Mouse (Mus musculus): ENCODE data around the gene Cwc27. TPM values are rescaled to one million over a fixed set of nuclear protein-coding genes. Genes with fewer than 3 reads are reported as not detected.

Gene Cwc27
- polyA plus RNA-seq, 2 experiments: 14.9 to 24.4 TPM

DNA sequence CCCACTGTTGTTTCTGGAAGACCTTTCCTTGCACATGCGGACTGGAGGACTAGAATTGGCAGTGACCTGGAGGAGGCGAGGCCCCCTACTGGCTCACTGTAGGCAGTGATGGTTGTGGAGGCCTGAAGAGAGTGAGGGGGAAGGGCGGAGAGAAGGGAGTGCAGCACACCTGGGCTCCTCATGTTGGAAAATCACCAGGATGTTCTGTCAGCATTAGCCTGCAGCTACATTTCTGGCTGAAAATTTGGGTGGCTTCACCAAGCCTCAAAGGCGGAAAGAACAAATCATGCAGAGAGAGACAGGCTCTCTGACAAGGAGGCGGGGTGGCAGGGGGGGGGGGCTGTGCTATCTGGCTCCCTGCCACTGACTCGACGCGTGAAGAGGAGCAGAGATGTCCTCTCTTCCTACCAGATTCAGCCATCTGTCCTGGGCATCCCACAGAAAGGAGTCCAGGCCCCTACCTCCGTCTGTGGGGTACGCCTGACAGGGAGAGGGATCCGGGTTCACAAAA lies 226.8 kb downstream of the Cwc27 start:
- H3K27me3 ChIP-seq (ENCODE audit: control insufficient read depth, insufficient read depth, low read length): no peaks in the 10 kb centered on the region
- no peaks in the 10 kb centered on the region for H3K36me3 ChIP-seq (ENCODE audit: control insufficient read depth, insufficient read depth, low read length)
- no peak overlapping the region for H3K4me2 ChIP-seq (replicated peaks; ENCODE audit: low read depth, low read length, severe bottlenecking)
- H3K4me3 ChIP-seq (replicated peaks; ENCODE audit: low read length): no peak overlapping the region
- H3K9ac ChIP-seq (ENCODE audit: low read depth, low read length, severe bottlenecking): peak overlapping the region; percentile 13; the same call in 1 of the 2 replicates
- 39% methylated on average over 11 of the region's 11 CpGs for WGBS
- peak; percentile 71 for DNase-seq (ENCODE audit: low spot score)
- H3K27ac ChIP-seq (replicated peaks; ENCODE audit: low read depth, low read length): no peak overlapping the region
- peaks cover 8% of the 10 kb centered on the region for H3K4me1 ChIP-seq (ENCODE audit: control insufficient read depth, insufficient read depth, low read length)
- TF ChIP-seq POLR2A (IDR thresholded peaks at IDR 0.05; ENCODE audit: borderline replicate concordance, extremely low read depth, insufficient read depth, insufficient read length): no peak
- peak; percentile 50; the same call in 1 of the 2 replicates for ATAC-seq (ENCODE audit: low FRiP score, low read depth)
- H3K9me3 ChIP-seq (ENCODE audit: control insufficient read depth, low read length): no peaks in the 10 kb centered on the region

DNA sequence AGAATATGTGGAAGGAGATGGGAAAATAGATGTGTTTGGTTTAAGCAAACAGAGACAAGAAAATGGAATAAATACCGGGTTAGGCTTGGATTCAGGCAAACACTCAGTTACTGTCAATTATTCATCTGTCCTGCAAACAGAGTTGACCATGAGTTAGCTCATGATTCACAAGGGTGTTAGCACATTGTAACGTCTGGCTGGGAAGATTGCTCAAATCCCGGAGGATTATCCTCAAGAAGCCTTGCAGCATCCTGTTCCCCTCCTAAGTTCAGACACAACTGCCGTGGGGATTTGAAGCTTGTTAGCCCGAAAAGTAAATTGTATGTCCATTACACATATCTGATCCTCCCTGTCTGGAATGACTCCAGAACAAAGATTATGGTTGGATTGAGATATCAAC lies 228.6 kb downstream of the Cwc27 start:
- no peaks in the 10 kb centered on the region for H3K27me3 ChIP-seq (ENCODE audit: control insufficient read depth, insufficient read depth, low read length)
- H3K4me3 ChIP-seq (replicated peaks; ENCODE audit: low read length): no peak overlapping the region
- ATAC-seq (ENCODE audit: low FRiP score, low read depth) (no peak), DNase-seq (ENCODE audit: low spot score) (no peak)
- no peak overlapping the region for H3K27ac ChIP-seq (replicated peaks; ENCODE audit: low read depth, low read length)
- TF ChIP-seq POLR2A (IDR thresholded peaks at IDR 0.05; ENCODE audit: borderline replicate concordance, extremely low read depth, insufficient read depth, insufficient read length): no peak
- 77% methylated on average over 5 of the region's 5 CpGs for WGBS
- no peak overlapping the region for H3K4me2 ChIP-seq (replicated peaks; ENCODE audit: low read depth, low read length, severe bottlenecking)
- no peaks in the 10 kb centered on the region for H3K36me3 ChIP-seq (ENCODE audit: control insufficient read depth, insufficient read depth, low read length)
- H3K9me3 ChIP-seq (ENCODE audit: control insufficient read depth, low read length): no peaks in the 10 kb centered on the region
- H3K9ac ChIP-seq (ENCODE audit: low read depth, low read length, severe bottlenecking): no peak overlapping the region
- peaks cover 21% of the 10 kb centered on the region for H3K4me1 ChIP-seq (ENCODE audit: control insufficient read depth, insufficient read depth, low read length)

Other genes with a start within 250 kb of the Cwc27 start
- 24.7 and 25.9 TPM in 2 replicates for gene Srek1ip1, start 24.7 kb downstream of the Cwc27 start, polyA plus RNA-seq (2012; rRNA removed)
- 20.6 and 24.8 TPM in 2 replicates for gene Srek1ip1, start 24.7 kb downstream of the Cwc27 start, polyA plus RNA-seq (2014; fragmentation: Nextera tagmentation; extraction: Ambion mirVana)
- 0.27 and 0.55 TPM in 2 replicates for gene Shisal2b, start 46.8 kb upstream of the Cwc27 start, polyA plus RNA-seq (2012; rRNA removed)
- 0.65 and 0.96 TPM in 2 replicates for gene Shisal2b, start 46.8 kb upstream of the Cwc27 start, polyA plus RNA-seq (2014; fragmentation: Nextera tagmentation; extraction: Ambion mirVana)
- gene Rgs7bp, start 237.8 kb upstream of the Cwc27 start, polyA plus RNA-seq (2012; rRNA removed): 2.9 and 3.1 TPM in 2 replicates
- gene Rgs7bp, start 237.8 kb upstream of the Cwc27 start, polyA plus RNA-seq (2014; fragmentation: Nextera tagmentation; extraction: Ambion mirVana): 3.7 and 4.5 TPM in 2 replicates